Mouse (Mus musculus): ENCODE results near the gene Dcdc2a.

DNA sequence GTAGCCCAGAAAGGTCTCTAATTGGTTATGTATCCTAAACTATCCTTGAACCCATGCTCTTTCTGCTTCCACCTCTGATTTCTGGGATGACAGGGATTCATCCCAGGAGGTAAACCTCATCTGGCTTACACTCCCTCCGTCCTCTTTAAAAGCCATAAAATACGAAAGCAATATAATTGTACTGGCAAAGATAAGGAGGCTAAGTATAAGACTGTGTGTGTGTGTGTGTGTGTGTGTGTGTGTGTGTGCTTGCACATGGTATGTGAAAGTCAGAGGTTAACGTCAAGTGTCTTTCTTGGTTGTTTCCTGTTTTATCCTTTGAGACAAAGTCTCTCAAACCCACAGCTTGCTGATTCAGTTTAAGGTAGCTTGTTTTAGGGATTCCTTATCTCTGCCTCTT lies 52.5 kb downstream of the Dcdc2a start:
- no peak for TF ChIP-seq CTCF (IDR thresholded peaks at IDR 0.05)
- TF ChIP-seq POLR2A (IDR thresholded peaks at IDR 0.05; ENCODE audit: insufficient read depth, low read depth, low read length), result no peak
